Mouse (Mus musculus): Measurements from ENCODE around the gene Wasl. TPM values are rescaled to one million over a fixed set of nuclear protein-coding genes. Genes with fewer than 3 reads are reported as not detected.

Wasl gene
- total RNA-seq, 1 experiment from 2014 or later: 70.6 TPM

Other genes starting within 250 kb of the Wasl start
- gene Iqub, start 149.9 kb downstream of the Wasl start, total RNA-seq (2021): 0.18 TPM in 1 of 2 replicates, not detected in the other
- 267 and 330 TPM in 2 replicates for gene Ndufa5, start 137.0 kb downstream of the Wasl start, total RNA-seq (2021)
- gene Asb15, start 136.9 kb downstream of the Wasl start, total RNA-seq (2021): not detected in 2 replicates
- gene Lmod2, start 67.2 kb downstream of the Wasl start, total RNA-seq (2021): 0.46 TPM in 1 of 2 replicates, not detected in the other
- not detected in 2 replicates for gene Hyal6, start 68.2 kb upstream of the Wasl start, total RNA-seq (2021)
- not detected in 2 replicates for gene Hyal4, start 83.3 kb upstream of the Wasl start, total RNA-seq (2021)
- gene Spam1, start 126.2 kb upstream of the Wasl start, total RNA-seq (2021): not detected in 2 replicates
- gene Hyal5, start 193.0 kb upstream of the Wasl start, total RNA-seq (2021): not detected in 2 replicates

Data from adrenal gland, postnatal 25 days (tissue).